Mouse (Mus musculus) left cerebral cortex, adult 8-10 months (tissue): ENCODE results near the gene Ninj1. TPM values are rescaled to one million over a fixed set of nuclear protein-coding genes. Genes with fewer than 3 reads are reported as not detected.

Source experiments
- DNase-seq, 2 experiments: peaks; one replicate each; pipeline ENCODE4 v3.0.0; 2022; ENCODE audit warnings: low spot score in 2 of 2
- total RNA-seq, 4 experiments: library from RNA; stranded (reverse); gene quantifications; 2 replicates each; pipeline ENCODE4 v1.2.4; 2022

Gene Ninj1
- total RNA-seq, 4 experiments from 2014 or later, result 20.1 to 21.3 (median 21.0) TPM

- DNase-seq, result no peak
Observed at GRCm38 (mm10) chr13:49171729-49172128, 15.6 kb upstream of the Ninj1 start.

DNA sequence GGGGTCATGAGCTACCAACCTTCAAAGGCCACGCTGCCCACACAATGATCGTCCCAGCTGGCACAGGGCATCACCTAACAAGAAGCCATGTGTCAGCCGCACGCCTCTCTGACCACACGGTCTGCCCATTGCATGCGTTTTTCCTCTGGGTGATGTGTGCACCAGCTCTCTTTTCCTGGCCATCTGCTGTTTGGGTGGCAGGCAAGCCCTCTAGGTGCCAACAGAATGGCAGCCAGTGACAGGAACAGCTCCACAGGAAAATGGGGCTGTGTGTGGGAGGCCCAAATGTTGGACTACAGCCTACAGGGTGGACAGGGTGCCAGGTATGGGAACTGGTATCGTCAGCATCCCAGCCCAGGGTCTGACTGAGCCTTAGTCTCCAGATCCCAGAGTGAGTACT, 14.9 kb upstream of the Ninj1 start:
- peak in 1 of 2 experiments; percentile 88 for DNase-seq

DNA sequence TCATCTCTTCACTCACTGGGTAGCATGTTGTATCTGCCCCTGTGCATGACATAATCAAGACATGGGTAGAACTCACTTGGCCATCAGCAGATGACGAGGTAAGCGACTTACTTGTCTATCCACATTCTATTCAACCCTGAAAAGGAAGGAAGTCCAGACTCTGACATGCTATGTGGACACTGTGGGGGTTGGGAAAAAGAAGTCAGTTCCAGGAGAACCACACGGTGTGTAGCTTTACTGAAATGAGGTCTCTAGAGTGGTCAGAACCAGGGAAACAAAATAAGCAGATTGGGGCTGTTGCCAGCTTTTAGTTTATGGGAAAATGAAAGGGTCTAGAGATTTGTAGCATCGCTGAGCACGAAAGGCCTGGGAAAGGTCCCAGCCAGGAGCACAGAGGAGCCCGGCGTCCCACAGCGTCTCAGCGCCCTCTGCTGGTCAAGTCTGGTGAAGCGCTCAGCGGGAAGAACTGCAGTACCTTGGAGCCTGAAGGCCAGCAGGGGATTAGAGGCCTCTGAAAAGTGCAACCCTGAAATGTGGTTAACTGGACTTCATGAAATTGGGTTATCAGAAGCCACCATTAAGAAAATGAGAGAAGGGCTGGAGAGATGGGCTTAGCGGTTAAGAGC, 14.2 kb upstream of the Ninj1 start:
- peak; percentile 68 to 89 for DNase-seq

DNA sequence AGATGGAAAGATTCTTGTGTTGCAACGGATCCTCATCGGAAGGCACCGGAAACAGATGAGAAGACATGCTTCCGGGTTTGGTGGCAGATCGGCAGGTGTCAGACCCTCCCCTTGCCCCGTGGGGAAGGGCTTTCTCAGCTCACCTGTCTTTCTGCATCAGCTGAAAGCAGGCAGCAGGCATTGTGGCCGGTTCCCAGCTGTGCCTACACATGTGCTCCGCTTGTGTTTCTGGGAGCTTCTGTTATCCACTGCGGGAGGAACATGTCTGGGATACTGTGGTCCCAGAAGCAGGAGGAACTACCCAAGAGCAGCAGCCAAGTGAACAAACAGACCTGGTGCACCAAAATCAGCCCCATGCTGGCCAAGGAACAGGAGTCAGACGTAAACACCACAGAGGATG, 11.8 kb upstream of the Ninj1 start:
- no peak for DNase-seq

GRCm38 (mm10) chr13:49178839-49179585, 8.3 kb upstream of the Ninj1 start:
- peak; percentile 45 to 84 for DNase-seq

- DNase-seq, result no peak
Observed at GRCm38 (mm10) chr13:49180274-49180673, 7.0 kb upstream of the Ninj1 start.

GRCm38 (mm10) chr13:49180691-49181090, 6.6 kb upstream of the Ninj1 start:
- DNase-seq, result no peak

GRCm38 (mm10) chr13:49181411-49181984, 5.8 kb upstream of the Ninj1 start:
- DNase-seq, result no peak

- DNase-seq, result no peak
Observed at GRCm38 (mm10) chr13:49183161-49183560, 4.1 kb upstream of the Ninj1 start.

DNA sequence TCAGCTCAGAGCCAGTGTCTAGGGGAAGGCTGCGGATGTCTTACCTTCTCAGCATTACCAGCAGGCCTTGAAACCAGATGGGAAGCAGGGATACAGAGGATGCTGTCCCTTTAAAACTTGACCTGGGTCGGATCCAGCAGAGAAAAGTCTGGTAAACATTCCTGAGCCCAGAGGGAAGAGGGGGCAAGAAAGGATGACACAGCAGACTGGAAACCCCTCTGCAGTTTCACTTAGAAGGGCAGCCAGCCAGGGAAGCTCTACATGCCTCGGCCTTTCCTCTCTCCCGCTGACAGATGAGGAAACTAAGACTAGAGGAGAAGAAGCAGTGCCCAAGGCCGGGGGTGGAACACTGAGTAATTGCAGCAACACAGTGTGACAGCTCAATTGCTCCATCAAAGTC, 3.6 kb upstream of the Ninj1 start:
- DNase-seq, result no peak

GRCm38 (mm10) chr13:49186798-49187287, 442 bp upstream of the Ninj1 start:
- no peak for DNase-seq

DNA sequence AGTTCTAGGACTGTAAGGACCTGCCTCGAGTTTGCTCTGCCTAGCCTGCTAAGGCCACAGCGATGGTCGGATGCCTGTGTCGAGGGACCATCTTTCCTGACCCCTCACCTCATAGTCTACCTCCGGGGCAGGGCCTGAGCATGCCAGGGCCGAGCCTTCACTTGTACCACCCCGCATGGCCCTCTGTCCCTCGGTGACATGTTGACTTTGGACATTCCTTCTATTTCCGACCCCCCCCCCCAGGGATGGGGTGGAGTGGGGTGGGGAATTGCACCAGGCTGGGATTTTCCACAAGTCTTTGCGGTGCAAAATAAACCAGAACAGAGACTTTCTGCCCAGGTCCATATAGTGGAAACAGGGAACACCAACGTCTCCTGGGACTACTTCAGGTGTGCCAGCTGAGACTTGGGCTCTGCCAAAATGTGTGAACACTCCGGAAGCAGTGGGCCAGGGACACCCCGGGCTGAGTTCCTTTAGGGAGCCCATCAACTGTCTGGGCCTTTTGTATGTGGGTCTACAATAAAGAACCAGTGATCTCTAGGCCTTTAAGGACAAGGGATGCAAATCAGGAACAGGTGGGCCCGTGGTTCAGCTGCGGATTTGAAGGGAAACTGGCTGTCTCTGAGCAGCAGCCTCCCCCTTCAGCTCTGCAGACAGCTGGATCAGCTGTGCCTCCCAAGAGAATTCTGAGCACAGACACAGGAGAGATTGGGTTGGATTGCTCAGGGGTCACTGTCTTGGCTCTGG, 1.1 kb downstream of the Ninj1 start:
- DNase-seq, result no peak

- no peak for DNase-seq
Observed at GRCm38 (mm10) chr13:49188966-49189360, 1.7 kb downstream of the Ninj1 start.

GRCm38 (mm10) chr13:49189970-49190870, 2.9 kb downstream of the Ninj1 start:
- no peak for DNase-seq

GRCm38 (mm10) chr13:49190876-49191672, 3.8 kb downstream of the Ninj1 start:
- DNase-seq, result no peak

GRCm38 (mm10) chr13:49191673-49192035, 4.4 kb downstream of the Ninj1 start:
- no peak for DNase-seq

- no peak for DNase-seq
Observed at GRCm38 (mm10) chr13:49192156-49192855, 5.0 kb downstream of the Ninj1 start.

- no peak for DNase-seq
Observed at GRCm38 (mm10) chr13:49193650-49194049, 6.4 kb downstream of the Ninj1 start.

DNA sequence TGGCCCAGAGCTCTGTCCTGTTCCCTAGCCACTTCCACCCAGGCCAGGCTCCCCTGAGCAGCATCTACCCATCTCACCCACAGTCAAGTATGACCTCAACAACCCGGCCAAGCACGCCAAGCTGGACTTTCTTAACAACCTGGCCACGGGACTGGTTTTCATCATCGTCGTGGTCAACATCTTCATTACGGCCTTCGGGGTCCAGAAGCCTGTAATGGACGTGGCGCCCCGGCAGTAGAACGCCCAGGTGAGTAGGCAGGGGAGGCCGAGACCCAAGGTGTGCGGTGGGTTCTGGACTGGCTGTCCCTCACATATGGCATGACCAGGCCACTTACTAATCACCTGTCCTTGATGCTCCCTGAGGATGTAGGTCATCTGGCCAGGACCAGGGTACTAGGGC, 7.5 kb downstream of the Ninj1 start:
- DNase-seq, result no peak
